Mouse (Mus musculus): ENCODE results near the gene Cc2d1a. TPM values are rescaled to one million over a fixed set of nuclear protein-coding genes. Genes with fewer than 3 reads are reported as not detected.

Cc2d1a gene
- polyA plus RNA-seq (2016; fragmentation: Nextera tagmentation; extraction: Ambion mirVana), result 27.5 and 29.2 TPM in 2 replicates

DNA sequence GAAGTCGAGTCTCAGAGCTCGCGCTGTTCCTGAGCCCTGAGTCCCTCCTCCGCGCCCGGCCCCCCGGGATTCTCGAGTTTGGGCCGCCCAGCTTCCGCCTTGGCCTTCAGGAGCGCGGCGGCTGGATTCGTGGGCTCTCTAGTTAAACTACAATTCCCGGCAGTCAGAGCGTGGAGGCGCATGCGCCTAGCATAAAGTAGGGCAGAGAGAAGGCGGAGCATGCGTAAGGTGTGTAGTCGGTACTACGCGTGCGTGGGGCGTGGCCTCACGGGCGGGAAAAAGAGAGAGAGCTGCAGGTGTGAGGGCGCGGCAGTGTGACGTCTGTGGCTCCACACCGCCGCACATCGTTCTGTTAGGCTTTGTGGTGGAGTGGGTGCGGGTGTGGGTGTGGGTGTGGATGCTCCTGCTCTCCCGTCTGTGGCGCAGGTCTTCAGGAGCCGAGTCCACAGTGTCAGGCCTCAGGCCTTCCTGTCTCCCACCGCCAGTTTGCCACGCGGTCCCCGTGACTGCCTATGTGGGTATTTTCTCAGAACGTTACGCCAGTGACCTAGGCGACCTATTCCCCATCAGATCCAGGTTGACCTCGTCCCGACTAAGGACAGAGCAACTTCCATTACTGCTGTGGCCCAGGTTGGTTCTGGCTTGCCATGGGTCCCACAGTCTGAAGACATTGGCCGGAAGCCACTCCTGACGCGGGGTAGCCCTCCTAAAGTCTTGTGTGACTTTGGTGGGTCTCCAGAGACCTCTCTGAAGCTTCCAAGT, at the start of gene Cc2d1a, which contains the start of gene 4930432K21Rik:
Cc2d1a (minus strand) TSS at position 168 of the 762 bp plus-strand sequence.
4930432K21Rik (plus strand) TSS at position 257 of the 762 bp plus-strand sequence.
- Histone ChIP-seq H3K4me2 (replicated peaks) (peak within 1 kb of the TSS; percentile 84), H3K4me1 (peaks cover 19% of the 10 kb centered on the region), H3K9me3 (no peaks in the 10 kb centered on the region), H3K36me3 (peaks cover 24% of the 10 kb centered on the region), H3K4me3 (peak within 1 kb of the TSS; percentile 71), H3K27ac (peak within 1 kb of the TSS; percentile 30; the same call in 1 of the 2 replicates), H3K9ac (peak within 1 kb of the TSS; percentile 81), H3K27me3 (no peaks in the 10 kb centered on the region)
- peak; percentile 96 for ATAC-seq (ENCODE audit: insufficient number of reproducible peaks, insufficient read depth, low FRiP score, low TSS enrichment)
- 17% methylated on average over 49 of the region's 49 CpGs for WGBS

- peak overlapping the region; percentile 42 for H3K4me3 ChIP-seq
- no peaks in the 10 kb centered on the region; the same call in 1 of the 2 replicates for H3K27me3 ChIP-seq
- no peaks in the 10 kb centered on the region for H3K36me3 ChIP-seq
- peak; percentile 12; the same call in 1 of the 2 replicates for ATAC-seq (ENCODE audit: insufficient number of reproducible peaks, insufficient read depth, low FRiP score, low TSS enrichment)
- peaks cover 47% of the 10 kb centered on the region for H3K4me1 ChIP-seq
- no peaks in the 10 kb centered on the region for H3K9me3 ChIP-seq
- H3K27ac ChIP-seq, result peak overlapping the region; percentile 98
- peak overlapping the region; percentile 52 for H3K4me2 ChIP-seq (replicated peaks)
- peak overlapping the region; percentile 55 for H3K9ac ChIP-seq
- WGBS, result 1% methylated on average over 43 of the region's 43 CpGs
These were observed 49.6 kb upstream of the Cc2d1a start for GRCm38 (mm10) chr8:84197141-84197921.

DNA sequence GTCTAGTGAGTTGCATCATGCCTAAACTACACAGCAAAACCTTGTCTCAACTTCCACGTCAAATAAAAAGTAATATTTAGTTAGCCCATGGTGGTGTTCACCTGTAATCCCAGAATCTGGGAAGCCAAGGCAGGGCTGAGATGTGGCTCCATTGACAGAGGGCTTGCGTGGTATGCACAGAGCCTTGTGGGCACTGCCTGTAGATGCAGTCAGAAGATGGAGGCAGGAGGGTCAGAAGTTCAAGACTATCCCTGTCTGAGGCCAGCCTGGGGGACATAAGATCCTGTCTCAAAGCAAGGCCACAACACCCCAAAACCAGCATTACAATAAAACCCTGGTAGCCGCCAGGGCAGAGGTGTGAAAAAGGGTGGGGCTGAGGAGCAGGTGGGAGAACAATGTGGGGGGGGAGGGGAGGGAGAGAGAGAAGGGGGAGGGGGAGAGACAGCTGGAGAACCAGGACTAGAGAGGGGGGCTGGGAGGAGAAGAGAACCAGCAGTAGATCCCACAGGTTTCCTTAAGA, 46.5 kb upstream of the Cc2d1a start:
- Histone ChIP-seq H3K27ac (no peak overlapping the region), H3K4me1 (peaks cover 30% of the 10 kb centered on the region), H3K36me3 (no peaks in the 10 kb centered on the region), H3K4me3 (no peak overlapping the region), H3K4me2 (replicated peaks) (no peak overlapping the region), H3K9ac (no peak overlapping the region), H3K9me3 (no peaks in the 10 kb centered on the region), H3K27me3 (no peaks in the 10 kb centered on the region; the same call in 1 of the 2 replicates)
- WGBS, result 80% methylated on average over 3 of the region's 3 CpGs
- no peak for ATAC-seq (ENCODE audit: insufficient number of reproducible peaks, insufficient read depth, low FRiP score, low TSS enrichment)

GRCm38 (mm10) chr8:84193566-84193965, 45.8 kb upstream of the Cc2d1a start:
- Histone ChIP-seq H3K9me3 (no peaks in the 10 kb centered on the region), H3K4me2 (replicated peaks) (no peak overlapping the region), H3K27me3 (no peaks in the 10 kb centered on the region; the same call in 1 of the 2 replicates), H3K4me1 (peaks cover 23% of the 10 kb centered on the region), H3K27ac (no peak overlapping the region), H3K9ac (no peak overlapping the region), H3K4me3 (no peak overlapping the region), H3K36me3 (no peaks in the 10 kb centered on the region)
- no peak for ATAC-seq (ENCODE audit: insufficient number of reproducible peaks, insufficient read depth, low FRiP score, low TSS enrichment)
- WGBS, result 73% methylated on average over 5 of the region's 5 CpGs

GRCm38 (mm10) chr8:84193161-84193560, 45.4 kb upstream of the Cc2d1a start:
- H3K4me2 ChIP-seq (replicated peaks), result peak overlapping the region; percentile 40; the same call in 1 of the 2 replicates
- H3K4me1 ChIP-seq, result peaks cover 19% of the 10 kb centered on the region
- no peak overlapping the region for H3K4me3 ChIP-seq
- WGBS, result 25% methylated on average over 4 of the region's 4 CpGs
- H3K9me3 ChIP-seq, result no peaks in the 10 kb centered on the region
- ATAC-seq (ENCODE audit: insufficient number of reproducible peaks, insufficient read depth, low FRiP score, low TSS enrichment), result no peak
- no peak overlapping the region for H3K27ac ChIP-seq
- H3K27me3 ChIP-seq, result no peaks in the 10 kb centered on the region; the same call in 1 of the 2 replicates
- H3K36me3 ChIP-seq, result no peaks in the 10 kb centered on the region
- H3K9ac ChIP-seq, result no peak overlapping the region

- H3K36me3 ChIP-seq, result no peaks in the 10 kb centered on the region
- H3K4me2 ChIP-seq (replicated peaks), result peak overlapping the region; percentile 40
- peak overlapping the region; percentile 17 for H3K4me3 ChIP-seq
- no peaks in the 10 kb centered on the region; the same call in 1 of the 2 replicates for H3K27me3 ChIP-seq
- peak overlapping the region; percentile 17; the same call in 1 of the 2 replicates for H3K9ac ChIP-seq
- no peaks in the 10 kb centered on the region for H3K9me3 ChIP-seq
- peaks cover 14% of the 10 kb centered on the region for H3K4me1 ChIP-seq
- peak overlapping the region; percentile 80; the same call in 1 of the 2 replicates for H3K27ac ChIP-seq
- ATAC-seq (ENCODE audit: insufficient number of reproducible peaks, insufficient read depth, low FRiP score, low TSS enrichment), result peak; percentile 61; the same call in 1 of the 2 replicates
- WGBS, result 3% methylated on average over 33 of the region's 33 CpGs
These were observed 44.8 kb upstream of the Cc2d1a start for GRCm38 (mm10) chr8:84192555-84192954.

GRCm38 (mm10) chr8:84192023-84192422, 44.3 kb upstream of the Cc2d1a start:
- 0 out of 2 replicates have a peak, but pooled peaks have one; percentile 19 for ATAC-seq (ENCODE audit: insufficient number of reproducible peaks, insufficient read depth, low FRiP score, low TSS enrichment)
- WGBS, result 31% methylated on average over 13 of the region's 13 CpGs
- Histone ChIP-seq H3K4me1 (peaks cover 16% of the 10 kb centered on the region), H3K9ac (peak overlapping the region; percentile 17; the same call in 1 of the 2 replicates), H3K36me3 (no peaks in the 10 kb centered on the region), H3K9me3 (no peaks in the 10 kb centered on the region), H3K27ac (peak overlapping the region; percentile 80), H3K4me3 (peak overlapping the region; percentile 17), H3K4me2 (replicated peaks) (peak overlapping the region; percentile 40), H3K27me3 (no peaks in the 10 kb centered on the region; the same call in 1 of the 2 replicates)

DNA sequence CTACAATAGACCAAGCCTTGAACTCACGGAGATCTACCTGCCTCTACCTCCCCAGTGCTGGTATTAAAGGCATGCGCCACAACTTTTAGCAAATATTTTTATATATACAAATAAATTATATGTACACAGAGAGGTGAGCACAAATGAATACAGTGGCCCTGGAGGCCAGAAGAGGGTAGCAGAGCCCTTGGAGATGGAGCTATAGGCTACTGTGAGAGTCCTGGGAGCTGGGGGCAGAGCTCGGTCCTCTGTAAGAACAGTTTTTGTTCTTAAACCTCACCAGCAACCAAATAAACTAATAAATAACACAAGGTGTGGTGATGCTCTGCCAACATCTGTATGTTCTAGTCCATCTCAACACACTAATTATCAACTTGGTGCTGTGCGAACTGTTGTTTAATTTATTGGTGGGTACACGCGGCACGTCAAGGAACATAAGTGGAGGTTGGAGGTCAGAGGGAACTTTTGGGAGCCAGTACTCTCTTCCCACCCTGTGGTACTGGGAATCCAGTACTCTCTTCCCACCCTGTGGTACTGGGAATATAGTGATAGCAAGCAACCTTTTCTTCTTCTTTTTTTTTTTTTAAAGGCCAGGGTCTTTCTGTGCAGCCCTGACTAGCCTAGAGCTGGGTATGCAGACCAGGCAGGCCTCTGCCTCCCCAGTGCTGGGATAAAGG, 42.6 kb upstream of the Cc2d1a start:
- Histone ChIP-seq H3K4me2 (replicated peaks) (no peak overlapping the region), H3K9ac (no peak overlapping the region), H3K9me3 (no peaks in the 10 kb centered on the region), H3K4me3 (no peak overlapping the region), H3K27me3 (no peaks in the 10 kb centered on the region; the same call in 1 of the 2 replicates), H3K27ac (no peak overlapping the region), H3K36me3 (no peaks in the 10 kb centered on the region), H3K4me1 (peaks cover 20% of the 10 kb centered on the region)
- ATAC-seq (ENCODE audit: insufficient number of reproducible peaks, insufficient read depth, low FRiP score, low TSS enrichment), result no peak
- 91% methylated on average over 7 of the region's 7 CpGs for WGBS

GRCm38 (mm10) chr8:84189603-84190002, 41.9 kb upstream of the Cc2d1a start:
- H3K4me1 ChIP-seq, result peaks cover 24% of the 10 kb centered on the region
- no peak overlapping the region for H3K27ac ChIP-seq
- no peak overlapping the region for H3K9ac ChIP-seq
- no peaks in the 10 kb centered on the region for H3K36me3 ChIP-seq
- H3K4me2 ChIP-seq (replicated peaks), result no peak overlapping the region
- WGBS, result 52% methylated on average over 4 of the region's 4 CpGs
- H3K9me3 ChIP-seq, result no peaks in the 10 kb centered on the region
- no peaks in the 10 kb centered on the region; the same call in 1 of the 2 replicates for H3K27me3 ChIP-seq
- H3K4me3 ChIP-seq, result no peak overlapping the region
- no peak for ATAC-seq (ENCODE audit: insufficient number of reproducible peaks, insufficient read depth, low FRiP score, low TSS enrichment)

DNA sequence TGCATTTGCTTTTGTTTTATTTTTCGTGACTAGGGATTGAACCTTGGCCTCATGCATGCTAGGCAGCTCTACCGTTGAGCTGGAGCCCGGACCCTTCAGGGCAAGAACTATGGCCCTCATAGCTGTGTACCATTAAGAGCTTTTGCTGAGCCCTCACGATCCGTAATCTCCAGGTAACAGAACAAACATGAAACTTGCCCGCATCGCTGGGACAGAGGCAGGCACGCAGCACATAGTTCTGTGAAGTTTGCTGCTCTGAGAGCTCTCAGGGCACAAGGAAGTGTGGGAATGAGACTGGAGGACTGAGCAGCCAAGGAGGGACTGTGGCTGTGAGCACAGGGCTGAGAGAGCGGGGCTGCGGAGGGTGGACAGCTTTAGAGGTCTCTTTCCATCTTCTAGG, 40.9 kb upstream of the Cc2d1a start:
- no peaks in the 10 kb centered on the region for H3K36me3 ChIP-seq
- H3K4me1 ChIP-seq, result peaks cover 26% of the 10 kb centered on the region
- no peaks in the 10 kb centered on the region; the same call in 1 of the 2 replicates for H3K27me3 ChIP-seq
- H3K4me2 ChIP-seq (replicated peaks), result no peak overlapping the region
- no peaks in the 10 kb centered on the region for H3K9me3 ChIP-seq
- ATAC-seq (ENCODE audit: insufficient number of reproducible peaks, insufficient read depth, low FRiP score, low TSS enrichment), result no peak
- no peak overlapping the region for H3K9ac ChIP-seq
- H3K27ac ChIP-seq, result no peak overlapping the region
- 85% methylated on average over 10 of the region's 10 CpGs for WGBS
- H3K4me3 ChIP-seq, result no peak overlapping the region
